Mouse (Mus musculus): ENCODE results near the gene 9130019O22Rik.

The 9130019O22Rik gene

DNA sequence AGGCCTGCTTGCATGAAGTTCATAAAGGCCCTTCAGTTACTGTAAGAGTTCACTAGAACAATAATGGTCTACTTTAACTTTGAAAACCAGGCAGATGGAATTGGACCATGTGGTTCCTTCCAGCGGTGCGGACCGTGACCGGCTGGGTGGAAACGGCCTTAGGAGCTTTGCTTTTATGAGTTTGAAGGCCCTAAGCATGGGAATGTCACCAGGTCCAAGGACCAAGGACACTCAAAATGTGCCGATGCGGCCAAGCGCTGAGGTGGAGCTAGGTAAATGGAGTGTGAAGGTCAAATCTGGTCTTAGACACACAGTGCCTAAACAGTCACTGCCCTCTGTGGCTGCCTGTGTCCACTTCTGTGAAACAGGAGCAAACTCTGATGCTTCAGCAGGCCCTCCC, 45.6 kb downstream of the 9130019O22Rik start:
- no peak for DNase-seq (ENCODE audit: low spot score in 2 of 2)

DNA sequence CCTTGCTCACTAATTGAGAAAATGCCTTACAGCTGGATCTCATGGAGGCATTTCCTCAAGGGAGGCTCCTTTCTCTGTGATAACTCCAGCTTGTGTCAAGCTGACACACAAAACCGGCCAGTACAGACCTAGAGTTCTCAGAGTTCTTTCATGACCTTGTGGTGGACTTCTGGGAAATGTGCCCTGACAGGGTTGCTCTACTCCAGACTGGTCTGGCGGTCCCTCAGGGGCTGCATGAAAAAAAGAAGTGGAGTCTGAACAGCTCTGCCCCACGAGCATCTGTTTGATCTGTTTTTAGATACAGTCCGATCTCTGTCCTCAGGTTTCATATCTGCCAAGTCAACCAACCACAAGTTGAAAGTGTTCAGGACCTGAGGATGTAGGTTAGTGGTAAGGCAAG, 49.3 kb downstream of the 9130019O22Rik start:
- no peak for DNase-seq (ENCODE audit: low spot score in 2 of 2)

DNA sequence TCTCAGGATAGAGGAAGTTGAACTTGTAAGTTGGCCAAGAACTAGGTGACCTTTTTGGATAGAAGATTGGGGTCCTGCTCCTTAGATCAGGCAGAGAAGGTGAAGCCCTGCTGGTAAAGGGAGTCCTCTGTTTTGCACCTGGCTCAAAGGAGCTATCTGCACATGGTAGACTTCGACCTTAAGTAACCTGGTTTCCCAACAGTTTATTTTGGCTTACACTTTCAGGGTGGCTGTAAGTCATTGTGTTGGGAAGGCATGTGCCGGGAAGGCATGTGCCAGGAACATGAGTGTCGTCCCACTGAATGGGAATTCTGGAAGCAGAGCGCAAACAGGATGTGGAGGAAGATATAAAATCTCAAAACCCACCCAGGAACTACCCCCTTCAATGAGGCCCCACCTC, 51.4 kb downstream of the 9130019O22Rik start:
- DNase-seq (ENCODE audit: low spot score in 2 of 2), result no peak

DNA sequence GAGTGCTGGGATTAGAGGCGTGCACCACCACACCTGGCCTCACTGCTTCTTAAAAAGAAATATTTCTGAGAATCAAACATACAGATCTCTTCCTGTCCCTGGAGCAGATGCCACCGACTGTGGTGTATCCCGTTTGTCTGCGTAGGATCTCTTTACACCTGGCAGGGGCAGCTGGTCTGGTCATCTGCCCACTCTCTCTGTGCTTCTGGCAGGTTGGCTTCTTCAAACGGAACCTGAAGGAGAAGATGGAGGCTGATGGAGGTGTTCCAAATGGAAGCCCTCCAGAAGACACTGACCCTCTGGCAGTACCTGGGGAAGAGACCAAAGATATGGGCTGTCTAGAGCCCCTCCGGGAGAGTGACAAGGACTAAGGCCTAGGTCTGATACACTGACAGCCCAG, 53.7 kb downstream of the 9130019O22Rik start:
- DNase-seq (ENCODE audit: low spot score in 2 of 2), result no peak

Data from frontal cortex, postnatal 14 days (tissue).